Mouse (Mus musculus) gastrocnemius, adult 2 months (tissue): ENCODE results near the gene Fahd1. TPM values are rescaled to one million over a fixed set of nuclear protein-coding genes. Genes with fewer than 3 reads are reported as not detected.

Source experiments
- DNase-seq: peaks from one replicate; pipeline ENCODE4 v3.0.0; 2022
- H3K27ac ChIP-seq: fragments of 200-600 bp; 2 replicates; pipeline ENCODE4 v1.8.1; 2022; ENCODE audit warnings: mild to moderate bottlenecking
- H3K4me3 ChIP-seq: fragments of 200-600 bp; 2 replicates; pipeline ENCODE4 v1.8.1; 2022; ENCODE audit warnings: mild to moderate bottlenecking, moderate library complexity
- CTCF ChIP-seq: fragments of 200-600 bp; IDR thresholded peaks from 2 replicates; pipeline ENCODE4 v1.8.1; 2022; ENCODE audit warnings: antibody characterized with exemption, mild to moderate bottlenecking, moderate library complexity
- intact Hi-C: fragments of 180-260 bp; cut with DNase I; formaldehyde crosslinking; loops from one replicate; pipeline ENCODE4 v1.15.1; 2025
- total RNA-seq, 2 experiments: library from RNA; stranded (reverse); gene quantifications; 2 replicates each; pipeline ENCODE4 v1.2.3; 2021

The Fahd1 gene
- total RNA-seq, 2 experiments from 2014 or later: 34.6 to 50.6 TPM

- no peak for DNase-seq
- Histone ChIP-seq H3K27ac (no peak overlapping the region), H3K4me3 (no peak overlapping the region)
- intact Hi-C loops: loop anchor here (2.0 kb wide), 1 partner anchor 75 kb away; no protein-coding TSS in a partner anchor
- TF ChIP-seq CTCF: no peak
These were observed 30.7 kb downstream of the Fahd1 start for GRCm38 (mm10) chr17:24819469-24819868.

DNA sequence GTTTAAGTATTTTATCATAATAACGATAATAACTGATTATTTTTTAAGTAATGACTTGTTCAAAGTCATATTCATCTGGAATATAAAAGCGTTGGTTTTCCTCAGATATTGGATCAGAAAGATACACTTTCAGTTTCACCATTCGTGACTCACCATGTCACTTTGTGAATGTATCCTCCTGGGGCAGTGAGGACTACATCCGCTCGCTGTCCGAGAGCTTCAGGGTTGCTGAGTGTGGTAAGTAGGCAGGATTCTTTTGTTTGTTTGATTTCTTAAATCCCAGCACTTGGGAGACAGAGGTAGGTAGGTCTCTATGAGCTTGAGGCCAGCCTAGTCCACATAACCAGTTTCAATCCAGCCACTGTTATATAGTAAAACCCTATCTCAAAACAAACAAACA, 32.0 kb downstream of the Fahd1 start:
- no peak overlapping the region for H3K4me3 ChIP-seq
- TF ChIP-seq CTCF: no peak
- intact Hi-C loops: loop anchor here (2.0 kb wide), 1 partner anchor 73 kb away; no protein-coding TSS in a partner anchor
- 0 out of 2 replicates have a peak overlapping the region, but pooled peaks have one; percentile 28 for H3K27ac ChIP-seq
- no peak for DNase-seq

- Histone ChIP-seq H3K4me3 (no peak overlapping the region), H3K27ac (no peak overlapping the region)
- intact Hi-C loops: no loop called here
- peak; percentile 57 for TF ChIP-seq CTCF
- DNase-seq: no peak
These were observed 32.7 kb downstream of the Fahd1 start for GRCm38 (mm10) chr17:24817503-24817902.

DNA sequence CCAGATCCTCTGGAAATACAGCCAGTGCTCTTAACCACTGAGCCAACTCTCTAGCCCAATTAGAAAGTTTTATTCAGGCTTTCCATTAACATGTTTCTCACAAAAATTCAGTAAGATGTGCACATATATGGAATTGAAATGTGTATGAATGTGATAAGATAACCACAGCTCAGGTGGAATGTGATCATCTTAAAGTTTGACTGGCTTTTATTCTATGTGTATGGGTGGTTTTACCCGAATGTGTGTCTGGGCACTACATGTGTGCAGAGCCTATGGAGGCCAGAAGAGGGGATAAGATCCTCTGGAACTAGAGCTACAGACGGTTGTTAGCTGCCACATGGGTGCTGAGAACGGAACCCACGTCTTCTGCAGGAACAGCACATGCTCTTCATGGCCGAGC, 34.9 kb downstream of the Fahd1 start:
- intact Hi-C loops: no loop called here
- no peak for TF ChIP-seq CTCF

DNA sequence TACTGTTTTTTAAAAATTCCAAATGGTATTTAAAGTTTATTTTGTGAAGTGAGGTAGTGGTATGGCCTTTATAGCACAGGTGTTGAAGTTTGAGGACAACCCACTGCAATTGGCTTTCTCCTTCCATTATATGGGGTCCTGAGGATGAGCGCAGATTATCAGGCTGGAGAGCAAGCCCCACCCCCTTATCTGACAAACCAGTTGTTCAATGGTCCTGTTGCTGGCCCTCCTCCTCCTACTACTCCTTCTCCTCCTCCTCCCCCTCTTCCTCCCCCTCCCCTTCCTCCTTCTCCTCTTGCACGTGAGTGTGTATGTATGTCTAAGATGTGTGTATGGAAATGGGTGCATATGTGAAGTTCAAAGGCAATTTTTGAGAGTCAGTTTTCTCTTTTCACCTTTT, 37.9 kb downstream of the Fahd1 start:
- intact Hi-C loops: no loop called here
- DNase-seq: no peak
- no peak overlapping the region for H3K4me3 ChIP-seq
- TF ChIP-seq CTCF: no peak
- H3K27ac ChIP-seq: no peak overlapping the region

More for the DNA sequence above, 34.9 kb downstream of the Fahd1 start:
- no peak overlapping the region for H3K4me3 ChIP-seq
- no peak for DNase-seq
- no peak overlapping the region for H3K27ac ChIP-seq

DNA sequence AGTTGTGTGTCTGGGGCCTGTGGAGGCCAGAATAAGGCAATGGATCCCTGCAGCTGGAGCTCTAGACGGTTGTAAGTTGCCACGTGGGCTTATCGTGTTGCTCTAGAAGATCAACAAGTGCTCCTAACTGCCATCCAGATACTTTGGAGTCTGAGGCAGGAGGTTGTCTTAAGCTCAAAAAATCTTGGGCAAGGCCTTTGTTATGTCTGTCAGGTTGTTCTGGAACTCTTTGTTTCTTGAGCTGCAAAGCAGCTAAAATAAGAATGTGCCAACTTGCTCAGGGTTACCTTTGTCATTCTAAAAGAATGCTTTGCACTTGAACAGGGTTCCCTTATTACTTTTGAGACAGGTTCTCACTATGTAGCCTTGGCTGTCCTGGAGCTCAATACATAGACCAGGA, 39.0 kb downstream of the Fahd1 start:
- TF ChIP-seq CTCF: no peak
- Histone ChIP-seq H3K27ac (no peak overlapping the region), H3K4me3 (no peak overlapping the region)
- no peak for DNase-seq
- intact Hi-C loops: no loop called here

DNA sequence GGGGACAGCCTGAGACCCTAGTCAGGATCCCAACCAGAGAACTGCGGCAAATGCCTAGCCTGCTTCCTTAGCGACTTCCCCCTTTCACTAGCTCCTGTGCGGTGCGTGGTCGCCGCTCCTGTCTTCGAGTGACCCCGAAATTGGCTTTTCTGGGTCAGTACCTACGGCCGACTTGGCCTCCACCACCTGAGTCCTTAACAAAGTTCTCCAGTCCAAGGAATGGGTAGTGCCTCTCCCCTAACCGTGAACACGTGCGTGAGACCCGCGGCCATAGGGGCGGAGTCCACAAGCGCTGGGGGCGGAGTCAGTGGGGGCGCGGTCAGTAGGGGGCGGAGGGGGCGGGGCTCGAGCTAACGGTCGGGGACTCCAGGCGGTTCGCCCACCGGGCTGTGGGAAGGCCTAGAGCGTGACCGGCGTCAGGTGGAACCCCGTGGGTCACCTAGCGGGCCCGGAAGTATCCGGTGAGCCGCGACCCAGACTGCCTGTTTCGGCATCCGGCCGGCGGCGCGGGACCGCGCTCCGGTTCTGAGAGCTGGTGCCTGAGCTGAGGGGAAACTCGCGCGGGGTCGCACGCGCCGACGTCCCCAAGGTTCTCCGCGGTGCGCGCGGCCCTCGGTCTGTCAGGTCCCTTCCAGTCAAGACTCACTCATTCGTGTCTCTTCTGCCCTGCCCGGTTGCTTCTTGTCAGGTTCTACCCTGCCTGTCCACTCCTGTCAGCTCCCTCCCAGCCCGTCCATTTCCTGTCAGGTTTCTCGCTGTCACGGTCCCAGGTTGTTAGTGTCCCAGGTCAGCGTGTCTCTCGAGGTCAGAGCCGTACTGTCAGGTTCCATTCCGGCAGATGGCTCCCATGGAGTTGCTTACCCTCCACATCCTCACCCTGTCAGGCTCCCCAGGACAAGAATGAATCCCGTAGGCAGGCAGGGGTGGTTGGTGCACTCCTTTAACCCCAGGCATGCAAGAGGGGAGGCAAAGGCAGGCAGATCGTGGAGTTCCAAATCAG, 45.9 kb downstream of the Fahd1 start, which contains the start of gene Meiob:
Gene Meiob (plus strand): TSS at position 338 of the 1,000 bp plus-strand sequence.
- intact Hi-C loops: no loop called here

GRCm38 (mm10) chr17:24800524-24800923, 49.6 kb downstream of the Fahd1 start:
- intact Hi-C loops: no loop called here
- H3K4me3 ChIP-seq: no peak overlapping the region
- DNase-seq: no peak
- H3K27ac ChIP-seq: no peak overlapping the region
- no peak for TF ChIP-seq CTCF

More for the DNA sequence above, 45.9 kb downstream of the Fahd1 start, which contains the start of gene Meiob:
- no peak for TF ChIP-seq CTCF
- Histone ChIP-seq H3K27ac (no peak within 1 kb of the TSS), H3K4me3 (peak within 1 kb of the TSS; percentile 82)
- DNase-seq: peak; percentile 76

GRCm38 (mm10) chr17:24799476-24799875, 50.7 kb downstream of the Fahd1 start:
- no peak overlapping the region for H3K4me3 ChIP-seq
- intact Hi-C loops: no loop called here
- no peak overlapping the region for H3K27ac ChIP-seq
- no peak for DNase-seq
- no peak for TF ChIP-seq CTCF

Other genes starting within 250 kb of the Fahd1 start
- gene Tsc2, start 217.7 kb downstream of the Fahd1 start, total RNA-seq: 10 to 100 TPM; 84.9 to 90.4 TPM
- 1 to 10 TPM; 2.6 to 3.4 TPM for gene Nthl1, start 217.7 kb downstream of the Fahd1 start, total RNA-seq
- gene Slc9a3r2, start 200.0 kb downstream of the Fahd1 start, total RNA-seq: 10 to 100 TPM; 27.8 to 52.9 TPM
- gene Npw, start 191.9 kb downstream of the Fahd1 start, total RNA-seq: not detected
- 10 to 100 TPM; 22.1 to 24.5 TPM for gene Zfp598, start 180.7 kb downstream of the Fahd1 start, total RNA-seq
- not detected for gene Syngr3, start 160.4 kb downstream of the Fahd1 start, total RNA-seq
- 10 to 100 TPM; 32.8 to 37.5 TPM for gene Gfer, start 154.2 kb downstream of the Fahd1 start, total RNA-seq
- under 1 TPM; 0.56 to 0.74 TPM for gene Noxo1, start 154.1 kb downstream of the Fahd1 start, total RNA-seq
- gene Tbl3, start 142.7 kb downstream of the Fahd1 start, total RNA-seq: 10 to 100 TPM; 15.5 to 16.7 TPM
- gene Rnf151, start 132.3 kb downstream of the Fahd1 start, total RNA-seq: not detected
- 100 to 1,000 TPM; 508 to 641 TPM for gene Rps2, start 132.2 kb downstream of the Fahd1 start, total RNA-seq
- gene Ndufb10, start 125.9 kb downstream of the Fahd1 start, total RNA-seq: 100 to 1,000 TPM; 367 to 608 TPM
- gene Rpl3l, start 122.5 kb downstream of the Fahd1 start, total RNA-seq: 100 to 1,000 TPM; 753 to 889 TPM
- gene Msrb1, start 113.7 kb downstream of the Fahd1 start, total RNA-seq: 100 to 1,000 TPM; 165 to 220 TPM
- not detected for gene Hs3st6, start 97.4 kb downstream of the Fahd1 start, total RNA-seq
- gene Meiob, start 46.1 kb downstream of the Fahd1 start, total RNA-seq: not detected
- 10 to 100 TPM; 75.8 to 90.9 TPM for gene Hagh, start 10.2 kb downstream of the Fahd1 start, total RNA-seq
- 1 to 10 TPM; 3.4 to 4.0 TPM for gene Igfals, start 15.6 kb upstream of the Fahd1 start, total RNA-seq
- 10 to 100 TPM; 10.5 to 11.3 TPM for gene Nubp2, start 36.0 kb upstream of the Fahd1 start, total RNA-seq
- gene Spsb3, start 36.3 kb upstream of the Fahd1 start, total RNA-seq: 10 to 100 TPM; 30.4 to 37.7 TPM
- 10 to 100 TPM in 1 of 2 experiments, 1 to 10 TPM in 1; 9.3 to 10.9 TPM for gene Eme2, start 44.7 kb upstream of the Fahd1 start, total RNA-seq
- 10 to 100 TPM; 75.8 to 95.7 TPM for gene Mrps34, start 44.8 kb upstream of the Fahd1 start, total RNA-seq
- 10 to 100 TPM; 10.2 to 13.1 TPM for gene Nme3, start 46.1 kb upstream of the Fahd1 start, total RNA-seq
- 10 to 100 TPM; 19.3 to 21.8 TPM for gene Mapk8ip3, start 86.6 kb upstream of the Fahd1 start, total RNA-seq
- 1 to 10 TPM; 5.3 to 6.8 TPM for gene Jpt2, start 110.3 kb upstream of the Fahd1 start, total RNA-seq
- 1 to 10 TPM; 6.3 to 7.1 TPM for gene Cramp1l, start 165.4 kb upstream of the Fahd1 start, total RNA-seq
- gene Ift140, start 165.7 kb upstream of the Fahd1 start, total RNA-seq: 1 to 10 TPM; 2.8 to 2.9 TPM
- 10 to 100 TPM in 1 of 2 experiments, 1 to 10 TPM in 1; 8.3 to 21.5 TPM for gene Tmem204, start 233.2 kb upstream of the Fahd1 start, total RNA-seq